Mouse (Mus musculus): Measurements from ENCODE around the gene Sema4a.
"Not testable (repeated sequence)": the region's sequence is repeated elsewhere in the genome, so short reads cannot be mapped to it uniquely, and the experiment has no call there.

The Sema4a gene

GRCm38 (mm10) chr3:88455588-88456264 is 5.3 kb downstream of the Sema4a start:
- DNase-seq (ENCODE audit: low spot score in 2 of 2), result no peak

- DNase-seq (ENCODE audit: low spot score in 2 of 2), result no peak
These were observed 6.0 kb downstream of the Sema4a start for GRCm38 (mm10) chr3:88454762-88455587.

- DNase-seq (ENCODE audit: low spot score in 2 of 2), result no peak
These were observed 7.0 kb downstream of the Sema4a start for GRCm38 (mm10) chr3:88453986-88454385.

GRCm38 (mm10) chr3:88453369-88453768 is 7.6 kb downstream of the Sema4a start:
- no peak for DNase-seq (ENCODE audit: low spot score in 2 of 2)

GRCm38 (mm10) chr3:88452716-88453115 is 8.3 kb downstream of the Sema4a start:
- no peak for DNase-seq (ENCODE audit: low spot score in 2 of 2)

- no peak for DNase-seq (ENCODE audit: low spot score in 2 of 2)
These were observed 8.7 kb downstream of the Sema4a start for GRCm38 (mm10) chr3:88452246-88452645.

GRCm38 (mm10) chr3:88450379-88451131 is 10.4 kb downstream of the Sema4a start:
- no peak for DNase-seq (ENCODE audit: low spot score in 2 of 2)

GRCm38 (mm10) chr3:88449395-88450023 is 11.5 kb downstream of the Sema4a start:
- no peak for DNase-seq (ENCODE audit: low spot score in 2 of 2)

GRCm38 (mm10) chr3:88448443-88448842 is 12.5 kb downstream of the Sema4a start:
- no peak for DNase-seq (ENCODE audit: low spot score in 2 of 2)

GRCm38 (mm10) chr3:88447676-88448183 is 13.3 kb downstream of the Sema4a start:
- DNase-seq (ENCODE audit: low spot score in 2 of 2), result no peak

GRCm38 (mm10) chr3:88446471-88447123 is 14.4 kb downstream of the Sema4a start:
- no peak for DNase-seq (ENCODE audit: low spot score in 2 of 2)

GRCm38 (mm10) chr3:88442888-88443287 is 18.1 kb downstream of the Sema4a start:
- DNase-seq (ENCODE audit: low spot score in 2 of 2), result no peak

- DNase-seq (ENCODE audit: low spot score in 2 of 2), result no peak
These were observed 18.5 kb downstream of the Sema4a start for GRCm38 (mm10) chr3:88442488-88442887.

- DNase-seq (ENCODE audit: low spot score in 2 of 2), result peak; percentile 64 to 65
These were observed 20.2 kb downstream of the Sema4a start for GRCm38 (mm10) chr3:88440500-88441381.

- no peak for DNase-seq (ENCODE audit: low spot score in 2 of 2)
These were observed 21.4 kb downstream of the Sema4a start for GRCm38 (mm10) chr3:88439582-88439981.

GRCm38 (mm10) chr3:88437454-88437853 is 23.5 kb downstream of the Sema4a start:
- no peak for DNase-seq (ENCODE audit: low spot score in 2 of 2)

GRCm38 (mm10) chr3:88436395-88437201 is 24.4 kb downstream of the Sema4a start:
- DNase-seq (ENCODE audit: low spot score in 2 of 2), result peak; percentile 35 to 40

- peak; percentile 84 to 90 for DNase-seq (ENCODE audit: low spot score in 2 of 2)
These were observed 25.5 kb downstream of the Sema4a start for GRCm38 (mm10) chr3:88435515-88435914.

- not testable (repeated sequence) for DNase-seq (ENCODE audit: low spot score in 2 of 2)
These were observed 32.3 kb downstream of the Sema4a start for GRCm38 (mm10) chr3:88428639-88429038.
